Mouse (Mus musculus): ENCODE measurements at regions not wholly inside any gene's neighbourhood (a gene's known extent, or its start where the extent isn't known, plus 50 kb on each side); places are given as distances from the start of the nearest gene placed in this dataset.

DNA sequence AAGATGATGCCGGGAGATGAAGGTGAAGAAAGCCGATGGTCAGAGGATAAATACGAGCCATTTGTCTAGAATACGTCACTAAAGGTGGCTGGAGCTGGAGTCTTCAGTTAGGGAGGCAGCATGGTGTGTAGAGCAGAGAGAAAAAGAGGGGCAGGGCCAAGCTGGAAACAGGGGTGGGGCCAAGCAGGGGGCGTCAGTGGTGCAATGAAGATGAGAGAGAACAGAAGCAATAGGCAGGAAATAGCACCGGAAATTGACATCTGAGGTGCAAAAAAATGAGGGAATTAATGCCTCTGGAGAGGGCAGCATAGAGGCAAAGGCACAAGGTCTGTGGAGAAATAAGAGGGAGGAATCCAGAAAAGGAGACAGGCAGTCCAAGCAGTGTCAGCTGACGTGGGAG lies 165.4 kb downstream of the Zfp36l2 start:
- DNase-seq, result no peak

DNA sequence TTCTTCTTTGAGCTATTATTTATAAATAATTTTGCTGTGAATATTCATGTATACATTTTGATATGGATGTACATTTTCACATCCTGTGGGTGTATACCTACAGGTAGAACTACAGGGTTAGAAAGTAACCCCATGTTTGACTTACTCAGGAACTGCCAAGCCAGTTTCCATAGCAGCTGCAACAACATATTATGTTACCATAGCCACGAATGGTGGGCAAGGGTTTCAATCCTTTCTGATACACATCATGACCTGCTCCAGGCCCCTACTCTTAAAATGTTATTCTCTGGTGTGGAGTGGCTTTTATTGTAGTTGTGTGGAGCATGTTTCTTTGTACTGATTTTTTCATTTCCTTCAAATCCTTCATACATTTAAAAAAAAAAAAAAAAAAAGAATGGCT lies 168.9 kb downstream of the Zfp36l2 start:
- no peak for DNase-seq

DNA sequence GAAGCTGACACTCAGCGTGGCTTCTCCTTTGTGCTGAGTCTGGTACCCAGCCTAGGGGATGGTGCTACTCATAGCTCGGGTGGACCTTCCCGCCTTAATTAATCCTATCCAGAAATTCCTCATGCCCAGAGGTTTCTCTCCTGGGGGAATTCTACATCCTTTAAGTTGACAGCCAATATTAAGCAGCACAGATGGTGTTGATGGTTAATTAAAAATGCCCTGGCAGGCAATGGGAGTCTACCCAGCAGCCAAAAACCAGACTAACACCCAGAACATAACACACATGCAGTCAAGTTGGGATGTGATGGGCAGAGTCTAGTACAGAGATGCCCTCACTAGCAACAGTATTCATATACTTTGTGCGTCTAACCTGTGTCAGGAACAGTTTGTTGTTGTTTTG lies 169.9 kb downstream of the Zfp36l2 start:
- no peak for DNase-seq

DNA sequence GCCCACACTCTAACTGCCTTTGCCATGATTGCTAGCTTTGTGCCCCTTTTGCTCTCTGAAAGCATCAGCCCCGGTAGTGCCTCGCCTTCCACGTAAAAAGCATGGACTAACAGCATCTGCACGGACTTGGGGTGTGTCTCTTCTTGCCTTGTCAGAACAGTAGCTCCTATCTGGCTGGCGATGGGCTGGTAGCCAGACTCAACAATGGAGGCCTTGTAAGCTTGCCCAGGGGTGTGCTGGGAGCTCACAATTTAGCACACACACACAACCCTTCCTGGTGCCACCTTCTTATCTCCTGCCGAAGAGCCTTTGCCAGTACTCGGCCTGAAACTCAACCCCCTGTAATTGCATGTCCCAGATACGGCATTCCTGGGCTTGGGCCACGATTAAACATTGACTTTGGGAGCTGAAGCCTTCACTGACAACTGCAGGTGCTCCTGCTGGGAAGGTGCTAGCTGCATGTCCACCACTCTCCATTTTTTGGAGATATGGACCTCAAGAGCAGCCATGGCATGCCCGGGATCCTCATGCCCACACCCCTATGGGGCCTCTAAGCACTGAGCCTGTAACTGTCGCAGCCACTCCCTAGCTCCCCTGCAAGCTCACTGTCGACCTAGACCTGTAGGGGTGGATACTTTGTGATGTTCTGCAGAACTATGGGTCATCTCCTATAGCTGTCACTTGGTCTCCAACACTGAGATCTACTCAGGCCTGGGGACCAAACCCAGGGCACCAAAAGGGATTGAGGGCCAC lies 166.7 kb upstream of the Haao start:
- no peak for DNase-seq

DNA sequence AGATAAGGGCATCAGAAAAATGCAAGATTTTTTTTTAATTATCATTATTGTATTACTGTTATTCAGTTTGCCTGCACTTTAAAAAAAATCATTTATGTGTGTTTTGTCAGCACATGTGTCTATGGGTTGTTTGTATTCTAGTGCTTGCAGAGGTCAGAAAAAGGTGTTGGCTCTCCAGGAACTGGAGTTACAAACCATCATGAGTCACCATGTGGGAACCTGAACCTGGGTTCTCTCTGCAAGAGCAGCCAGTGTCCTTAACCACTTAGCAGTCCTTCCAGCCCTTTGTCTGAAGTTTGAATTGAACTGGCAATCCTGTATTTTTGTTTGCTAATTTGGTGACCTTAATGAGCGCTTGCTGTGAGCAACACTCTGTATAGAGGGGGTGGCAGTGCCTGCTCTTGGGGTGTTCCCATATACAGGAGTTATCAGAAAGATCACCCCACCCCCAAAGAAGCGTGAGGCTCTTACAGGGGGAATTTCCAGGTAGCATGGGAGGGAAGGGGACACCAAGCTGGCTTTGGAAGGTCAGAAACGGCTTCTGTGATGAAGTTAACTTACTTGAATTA lies 162.8 kb upstream of the Haao start:
- no peak for DNase-seq

DNA sequence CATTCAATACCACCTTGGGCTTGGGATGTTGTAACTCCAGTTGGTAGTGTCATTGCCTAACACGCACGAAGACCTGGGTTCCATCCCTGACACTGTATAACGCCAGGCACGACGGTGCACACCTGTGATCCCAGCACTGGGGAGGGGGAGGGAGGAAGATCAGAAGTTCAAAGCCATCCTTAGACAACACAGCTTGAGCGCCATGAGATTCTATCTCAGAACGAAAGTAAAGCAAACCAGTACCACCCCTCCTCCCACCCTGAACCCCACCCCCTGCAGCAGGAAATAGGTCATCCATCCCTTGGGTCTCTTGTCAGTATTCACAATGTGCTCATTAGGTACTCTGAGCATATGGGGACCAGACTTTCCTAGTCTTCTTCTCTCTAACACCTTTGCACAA lies 162.2 kb upstream of the Haao start:
- DNase-seq, result no peak

DNA sequence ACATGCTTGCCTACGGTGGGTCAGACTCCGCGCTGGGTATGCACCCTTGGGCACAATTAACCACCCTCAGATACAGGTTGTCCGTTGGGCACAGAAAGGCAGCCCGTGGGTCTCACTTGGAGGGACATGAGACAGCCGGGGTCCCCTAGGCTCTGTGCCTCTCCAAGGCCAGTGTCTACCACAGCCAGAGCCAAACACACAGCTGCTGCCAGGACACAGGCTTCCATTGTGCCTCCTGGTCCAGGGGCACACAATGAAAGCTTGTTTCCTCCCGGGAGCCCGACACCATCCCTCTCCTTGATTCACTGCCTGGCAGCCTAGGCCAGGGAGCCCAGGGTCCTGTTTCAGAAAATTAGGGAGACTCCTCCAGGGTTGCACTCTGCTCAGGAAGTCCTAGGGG lies 161.4 kb upstream of the Haao start:
- DNase-seq, result no peak

DNA sequence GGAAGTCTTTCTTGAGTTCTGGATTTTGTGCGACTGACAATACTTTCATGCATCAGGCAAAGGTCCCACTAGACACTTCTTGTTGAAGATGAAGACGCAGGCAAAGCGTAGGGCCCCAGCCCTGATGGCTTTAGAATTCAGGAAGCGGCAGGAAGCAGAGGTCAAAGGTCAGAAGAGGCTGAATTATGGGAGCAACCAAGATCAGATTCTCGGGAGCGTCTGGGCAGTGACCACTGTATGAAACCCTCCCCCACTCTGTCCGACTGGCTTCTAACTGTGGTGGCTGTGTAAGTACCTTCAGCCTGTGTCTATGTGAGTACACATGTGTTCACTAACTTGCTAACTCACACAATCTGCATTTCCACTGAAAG lies 160.9 kb upstream of the Haao start:
- no peak for DNase-seq

DNA sequence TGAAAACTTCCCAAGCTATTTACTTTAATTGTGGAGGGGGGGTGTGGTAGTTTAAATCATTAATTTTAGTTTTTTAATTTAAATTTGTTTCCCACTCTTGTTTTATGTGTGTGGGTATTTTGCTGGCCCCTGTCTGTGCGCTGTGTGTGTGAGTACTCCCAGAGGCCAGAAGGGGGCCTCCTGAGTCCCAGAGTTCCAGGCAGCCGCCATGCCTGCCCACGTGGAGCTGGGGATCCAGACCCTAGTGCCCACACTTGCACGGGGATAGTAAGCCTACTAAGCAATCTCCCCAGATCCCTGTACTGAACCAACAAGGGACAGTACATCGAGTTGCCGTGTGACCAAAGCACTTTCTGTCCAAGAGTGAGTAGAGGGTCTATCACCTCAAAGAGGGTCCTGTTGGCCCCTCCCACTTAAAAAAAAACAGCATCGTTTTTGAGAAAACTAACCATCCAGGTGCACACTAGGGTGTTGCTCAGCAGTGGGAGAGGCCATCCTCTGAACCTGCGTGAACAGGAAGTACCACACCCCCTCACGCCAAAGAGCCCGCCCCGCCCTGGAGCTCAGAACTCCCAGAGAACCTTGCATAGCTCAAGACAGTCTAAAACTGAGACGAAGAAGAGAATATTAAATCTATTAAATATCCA lies 160.4 kb upstream of the Haao start:
- DNase-seq, result no peak

DNA sequence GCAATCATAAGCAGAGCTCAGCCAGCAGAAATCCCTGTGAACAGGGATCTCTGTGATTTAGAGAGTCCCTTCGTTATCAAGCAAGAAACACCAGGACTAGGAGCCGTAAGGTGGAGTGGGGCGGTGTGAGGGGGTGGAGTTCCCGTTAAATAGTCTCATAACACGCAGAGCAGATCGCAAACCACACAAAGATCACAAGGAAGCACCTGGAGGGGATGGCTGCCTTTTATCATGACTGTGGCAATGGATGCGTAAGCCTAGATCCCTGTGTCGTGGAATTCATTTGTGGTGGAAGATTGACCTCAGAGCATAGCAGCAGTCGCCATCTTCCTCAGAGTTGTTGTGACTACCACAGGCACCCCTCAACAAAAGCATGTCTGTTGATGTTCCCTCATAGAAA lies 159.0 kb upstream of the Haao start:
- DNase-seq, result no peak

DNA sequence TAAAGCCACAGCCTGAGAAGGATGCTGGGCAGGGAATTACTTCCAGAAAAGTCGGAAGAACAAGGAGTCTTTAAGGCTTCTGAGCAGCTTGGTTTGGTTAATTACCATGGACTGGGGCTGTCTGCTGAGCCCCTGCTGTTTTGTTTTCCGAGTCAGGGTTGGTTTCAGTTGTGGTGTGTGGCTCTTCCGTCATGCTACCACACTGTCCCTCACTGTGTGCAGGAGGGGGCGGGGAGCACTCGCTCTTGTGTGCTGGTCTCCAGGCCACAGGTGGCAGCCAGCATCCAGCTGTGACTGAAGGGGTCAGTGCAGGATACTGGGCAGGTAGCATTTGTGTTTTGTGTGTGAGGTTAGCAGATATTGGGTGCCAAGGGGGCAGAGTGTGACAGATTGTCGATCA lies 156.5 kb upstream of the Haao start:
- no peak for DNase-seq

DNA sequence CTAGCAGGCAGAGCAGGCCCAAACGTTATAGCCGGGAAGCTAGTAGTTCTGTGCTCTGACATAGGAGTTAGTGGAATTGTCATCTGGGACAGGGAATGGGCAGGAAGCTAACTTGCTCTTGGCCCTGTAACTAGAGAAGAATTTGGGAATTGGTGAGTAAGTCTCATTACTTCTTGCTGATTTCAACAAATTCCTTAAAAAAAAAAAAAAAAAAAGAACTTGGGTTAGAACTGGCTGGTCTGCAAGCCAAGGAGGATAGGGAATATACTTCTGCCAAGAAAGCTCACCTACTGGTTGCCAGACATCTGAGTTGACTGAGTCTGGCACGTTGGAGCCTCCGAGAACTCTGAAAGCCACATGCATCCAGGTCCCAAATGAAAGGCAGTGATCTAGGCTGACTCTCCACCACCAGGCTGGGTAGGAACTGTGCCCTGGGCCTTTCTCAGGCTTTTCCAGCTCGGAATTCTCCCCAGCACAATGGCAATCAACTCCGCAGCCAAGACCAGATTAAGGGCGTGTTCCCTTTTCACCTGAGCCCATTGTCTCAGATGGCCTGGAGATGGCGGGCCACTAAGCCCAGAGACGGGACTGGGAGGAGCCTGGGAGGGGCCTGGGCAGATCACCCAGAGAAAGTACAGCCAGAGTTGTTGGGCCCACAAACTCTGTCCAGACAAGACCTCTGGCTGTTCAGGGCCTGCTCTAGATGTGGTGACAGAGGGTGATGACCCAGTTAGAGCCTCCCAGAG lies 155.9 kb upstream of the Haao start:
- no peak for DNase-seq

DNA sequence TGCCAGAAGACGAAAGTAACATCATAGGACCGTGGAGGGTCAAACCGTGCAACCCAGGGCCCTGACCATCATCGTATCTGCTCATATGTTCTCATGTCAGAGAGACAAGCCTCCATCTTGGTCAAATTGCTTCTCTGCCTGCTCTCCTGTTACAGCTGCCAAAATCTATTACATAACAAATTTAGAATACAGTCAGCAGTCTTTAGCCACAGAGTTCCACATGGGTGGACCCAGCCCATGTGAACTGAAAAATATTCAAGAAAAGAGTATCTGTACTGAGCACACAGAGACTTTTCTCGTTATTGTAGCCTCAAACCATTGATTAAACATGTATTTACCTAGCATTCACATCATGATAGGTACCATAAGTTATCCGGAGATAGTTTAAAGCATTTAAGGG lies 155.2 kb upstream of the Haao start:
- no peak for DNase-seq

DNA sequence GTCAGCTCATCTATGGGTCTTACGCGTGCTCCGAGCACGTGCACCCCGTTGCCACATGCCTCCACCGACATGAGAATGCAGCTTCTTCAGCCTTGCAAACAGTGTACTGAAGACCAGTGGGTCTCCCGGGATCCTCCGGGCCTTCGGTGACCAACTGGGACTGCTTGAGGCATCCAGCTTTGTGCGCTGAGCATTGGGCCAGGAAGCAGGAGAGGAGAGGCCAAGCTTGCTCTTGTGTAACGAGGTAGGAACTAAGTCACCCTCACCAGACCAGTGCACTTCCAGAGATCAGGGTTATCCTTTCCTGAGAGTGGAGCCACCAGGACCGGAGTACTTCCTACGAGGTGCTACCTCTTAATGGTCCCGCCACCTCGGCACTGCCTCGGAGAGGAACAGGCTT lies 154.6 kb upstream of the Haao start:
- no peak for DNase-seq

DNA sequence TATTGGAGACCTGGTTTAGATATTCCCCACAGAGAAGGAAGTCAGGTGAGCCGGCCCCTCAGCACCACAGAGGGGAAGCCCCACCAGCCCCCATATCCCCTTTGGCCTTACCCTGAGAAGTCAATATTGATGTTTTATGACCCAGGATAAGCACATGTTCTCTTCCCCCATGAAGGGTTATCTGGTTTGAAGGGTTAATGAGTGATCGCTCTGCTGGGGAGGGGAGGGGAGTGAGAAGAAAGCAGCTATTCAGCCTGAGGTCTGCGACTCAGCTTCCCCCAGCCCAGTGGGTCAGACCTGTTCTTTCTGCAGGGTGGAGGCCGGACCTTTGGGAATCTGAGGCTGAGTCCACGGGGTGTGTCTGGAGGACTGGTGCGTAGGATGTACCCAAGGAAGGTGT lies 152.4 kb upstream of the Haao start:
- DNase-seq, result no peak

DNA sequence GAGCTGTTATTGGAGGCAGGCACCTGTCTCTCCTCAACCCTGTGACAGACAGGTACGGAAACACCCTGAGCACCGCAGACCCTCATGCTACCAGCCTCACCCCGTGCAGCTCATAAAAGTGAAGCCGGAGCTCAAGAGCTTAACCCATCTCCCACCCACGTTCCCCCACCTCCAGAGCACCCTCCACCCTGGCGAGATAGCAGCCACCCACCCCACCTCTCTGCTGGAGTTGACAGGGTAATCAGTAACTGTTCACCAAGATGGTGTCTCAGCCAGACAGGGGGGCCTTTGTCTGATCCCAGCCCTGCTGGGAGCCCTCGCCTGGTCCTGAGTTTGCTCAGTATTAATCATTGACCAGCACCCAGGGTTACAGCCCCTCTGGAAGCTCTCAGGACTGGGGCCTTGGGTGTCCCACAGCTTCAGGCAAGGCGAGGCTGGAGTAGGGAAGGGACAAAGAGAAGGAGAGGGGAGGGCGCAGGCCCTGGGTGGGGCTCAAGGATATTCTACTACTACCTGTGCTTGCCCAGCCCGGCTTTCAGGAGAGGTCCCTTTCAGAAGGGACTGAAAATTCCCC lies 151.3 kb upstream of the Haao start:
- no peak for DNase-seq

DNA sequence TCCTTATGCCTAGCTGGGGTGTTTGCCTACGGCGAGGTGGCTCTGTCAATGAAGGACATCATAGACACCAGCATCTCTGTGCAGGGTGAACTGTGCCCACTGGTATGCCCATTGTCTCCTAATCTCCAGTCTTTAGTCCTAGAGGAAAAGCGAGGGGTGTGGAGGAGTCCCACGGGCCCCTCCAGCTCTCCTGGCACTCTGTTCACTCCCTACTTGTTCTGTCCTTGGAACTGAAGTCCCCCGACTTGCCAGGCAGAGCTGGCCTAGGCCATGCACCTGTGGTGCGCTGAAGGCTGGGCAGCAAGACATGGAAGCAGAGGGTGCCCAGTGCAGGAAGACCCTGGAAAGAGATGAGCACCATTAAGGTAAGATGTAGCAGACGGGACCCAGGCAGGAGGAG lies 150.6 kb upstream of the Haao start:
- DNase-seq, result no peak

DNA sequence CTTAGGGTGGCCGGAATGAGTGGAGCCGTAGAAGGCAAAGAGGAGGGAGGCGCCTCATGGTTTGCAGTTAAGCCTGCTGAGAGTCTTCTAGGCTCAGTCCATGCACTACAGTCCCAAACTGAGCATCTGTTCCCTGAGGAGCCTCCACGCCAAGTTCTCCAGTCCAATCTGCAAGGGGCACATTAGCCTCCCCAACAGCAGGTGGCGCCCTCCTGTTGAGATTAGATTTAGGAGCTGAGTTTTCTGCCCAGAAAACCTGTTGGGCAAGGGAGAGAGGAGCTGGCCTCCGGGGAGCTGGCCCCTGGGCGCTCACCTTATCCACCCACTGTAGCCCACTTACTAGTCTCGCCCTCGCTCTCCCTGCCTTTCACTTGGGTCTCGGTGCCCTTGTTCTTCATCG lies 150.0 kb upstream of the Haao start:
- no peak for DNase-seq

DNA sequence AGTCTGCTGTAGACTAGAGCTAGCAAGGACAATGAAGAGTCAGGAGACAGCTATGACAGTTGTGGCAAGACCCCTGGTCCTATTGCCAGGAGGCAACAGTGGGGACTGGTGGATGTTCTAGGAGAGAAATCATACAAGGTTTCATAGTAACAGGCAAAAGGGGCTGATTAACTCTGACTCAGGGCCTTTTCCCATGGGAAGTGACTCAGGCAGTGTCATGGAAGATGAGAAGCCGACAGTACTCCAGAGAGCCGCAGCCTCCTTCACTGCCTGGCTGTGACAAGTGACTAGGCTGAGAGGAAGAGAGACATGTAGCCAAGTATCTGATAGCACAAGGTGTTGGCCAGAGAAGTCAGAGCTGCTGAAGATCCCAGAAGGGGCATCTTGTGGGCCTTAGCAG lies 145.3 kb upstream of the Haao start:
- no peak for DNase-seq

DNA sequence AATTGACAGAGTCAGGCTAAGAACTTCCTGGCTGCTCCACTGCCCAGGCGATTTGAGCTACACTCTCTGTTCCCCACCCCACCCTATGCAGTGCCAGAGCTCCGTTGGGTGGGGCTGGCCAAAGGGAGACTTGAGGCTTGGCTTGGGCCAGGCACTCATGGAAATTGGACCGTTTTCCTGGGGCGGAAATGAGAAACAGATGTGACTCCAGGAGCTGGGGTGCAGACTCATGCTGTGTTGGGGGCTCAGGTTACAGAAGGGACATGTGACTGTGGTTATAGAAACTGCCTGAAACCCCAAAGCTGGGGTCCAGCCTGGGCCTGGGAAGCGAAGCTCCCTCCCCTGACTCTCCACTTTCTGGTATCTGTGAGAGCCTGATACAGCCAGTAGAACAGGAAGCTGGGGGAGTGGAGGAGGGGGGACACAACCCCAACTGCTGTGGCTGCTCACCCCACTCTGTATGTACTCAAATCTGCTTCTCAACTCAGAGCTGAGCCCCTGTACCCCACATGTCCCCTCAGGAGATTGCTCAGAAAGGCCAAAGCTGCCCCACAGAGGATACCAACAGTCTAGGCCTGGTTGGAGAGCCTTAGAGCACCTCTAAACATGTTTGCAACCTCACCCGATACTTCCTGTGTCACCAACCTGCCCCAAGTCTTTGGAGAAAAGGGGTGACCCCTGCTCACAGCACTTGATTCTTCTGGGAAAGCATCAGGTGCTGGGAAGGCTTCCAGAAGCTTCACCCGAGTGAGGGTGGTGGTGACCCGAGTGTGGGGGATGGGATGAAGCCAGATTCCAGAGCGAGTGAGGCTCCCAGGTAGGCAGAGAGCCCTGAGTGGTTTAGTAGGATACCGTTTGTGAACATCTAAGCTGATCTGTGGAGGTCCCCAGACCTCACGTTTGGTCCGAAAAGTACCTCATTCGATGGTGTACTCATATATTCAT lies 142.9 kb upstream of the Haao start:
- no peak for DNase-seq

DNA sequence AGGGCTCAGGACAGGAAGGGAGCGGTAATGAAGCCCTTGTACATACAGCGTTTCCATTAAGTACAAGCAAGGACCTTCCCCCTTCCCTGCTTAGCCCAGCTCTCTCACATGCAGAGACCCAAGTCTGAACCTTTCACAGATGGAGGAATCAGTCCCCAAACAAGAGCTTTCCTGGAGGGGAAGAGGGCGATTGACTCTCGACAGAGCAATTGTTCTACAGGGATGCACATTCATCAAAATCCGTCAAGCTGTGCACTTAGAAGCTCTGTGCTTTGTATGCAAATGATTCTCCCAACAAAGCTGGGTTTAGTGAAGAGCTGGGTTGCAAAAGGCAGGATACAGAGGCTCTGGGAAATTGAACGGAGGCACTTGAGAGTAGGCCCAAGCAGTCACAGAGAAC lies 141.1 kb upstream of the Haao start:
- no peak for DNase-seq

DNA sequence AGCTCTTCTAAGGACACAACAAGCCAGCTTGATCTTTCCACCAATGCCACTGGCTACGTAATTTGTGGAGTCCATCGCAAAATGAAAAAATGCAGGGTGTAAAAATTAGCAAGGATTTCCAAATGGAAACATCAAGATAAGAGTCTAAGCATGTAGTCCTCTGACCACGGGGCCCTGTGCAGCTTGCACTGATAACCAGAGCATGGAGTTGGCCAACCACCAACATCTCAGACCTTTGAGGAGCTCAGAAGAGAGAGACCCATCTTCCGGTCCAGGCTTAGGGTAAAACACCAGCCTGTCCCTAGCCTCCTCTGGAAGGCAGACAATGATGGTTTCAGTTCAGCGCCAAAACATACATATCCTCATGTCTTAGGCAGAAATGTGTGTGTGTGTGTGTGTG lies 140.4 kb upstream of the Haao start:
- no peak for DNase-seq

DNA sequence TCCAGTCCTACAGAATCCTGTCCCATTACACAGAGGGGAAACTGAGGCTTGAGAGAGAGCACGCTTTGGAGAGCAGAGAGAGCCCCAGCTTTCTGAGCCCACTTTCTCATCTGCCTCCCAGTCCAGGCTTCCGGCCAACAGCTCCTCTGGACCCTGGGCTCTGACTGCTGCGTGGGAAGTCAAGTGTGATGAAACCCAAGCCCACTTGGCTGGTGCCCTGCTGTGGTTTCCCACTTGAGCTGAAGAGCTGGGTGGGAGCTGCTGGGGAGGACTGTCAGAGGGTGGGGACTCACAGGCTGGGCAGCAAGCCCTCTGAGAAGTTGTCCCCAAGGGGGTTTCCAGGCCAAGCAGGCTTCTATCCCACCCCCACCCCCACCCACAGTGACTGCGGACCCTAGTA lies 139.9 kb upstream of the Haao start:
- no peak for DNase-seq

All from cerebellum, adult 11 months (tissue).